Mouse (Mus musculus) small intestine, adult 2 months (tissue): ENCODE measurements around the gene Plcxd1.

Experiments used
- CTCF ChIP-seq: fragments of 200-500 bp; IDR thresholded peaks from 2 replicates; pipeline ENCODE4 v1.5.1; 2012; ENCODE audit warnings: low read depth, mild to moderate bottlenecking, control low read depth, inconsistent platforms, low read length, moderate library complexity, mixed read lengths; ENCODE audit not compliant: insufficient replicate concordance, insufficient read length; ENCODE audit errors: extremely low read depth
- POLR2A ChIP-seq: fragments of 200-500 bp; IDR thresholded peaks from 2 replicates; pipeline ENCODE4 v1.6.1; 2012; ENCODE audit warnings: low read depth, mild to moderate bottlenecking, control low read depth, inconsistent platforms, low read length, moderate library complexity

DNA sequence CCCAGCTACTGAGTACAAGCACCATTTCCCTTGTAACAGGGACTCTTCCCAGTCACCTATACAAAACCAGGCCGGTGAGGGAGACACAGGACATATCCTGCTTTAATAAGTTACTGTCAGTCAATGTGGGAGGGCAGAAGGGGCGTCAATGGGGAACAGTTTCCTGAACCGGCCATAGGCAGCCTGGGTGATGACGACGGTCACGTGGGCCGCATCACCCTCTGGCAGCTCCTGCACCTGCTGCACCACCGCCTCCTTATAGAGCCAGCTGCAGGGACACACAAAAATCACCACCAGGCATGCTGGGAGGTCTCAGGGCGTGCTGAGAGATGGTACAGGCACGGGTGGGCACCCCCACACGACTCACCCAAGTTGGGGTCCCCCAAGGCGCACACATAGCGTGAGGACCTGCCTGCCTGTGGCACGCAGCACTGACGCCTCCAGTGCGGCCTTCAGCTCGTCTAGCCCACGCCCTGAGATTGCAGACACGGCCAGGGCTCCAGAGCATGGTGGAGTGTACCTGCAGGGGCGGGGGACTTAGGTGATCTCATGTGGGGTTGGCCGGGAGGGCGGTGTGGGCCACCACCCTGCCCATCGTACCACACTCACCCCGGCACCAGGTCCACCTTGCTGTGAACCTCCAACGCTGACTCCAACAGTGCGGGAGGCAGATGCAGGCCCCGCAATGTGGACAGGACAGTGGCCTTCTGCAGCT lies 4.3 kb downstream of the Plcxd1 start:
- TF ChIP-seq CTCF = no peak
- TF ChIP-seq POLR2A = no peak
